Mouse (Mus musculus): ENCODE data around the gene Rere.

DNA sequence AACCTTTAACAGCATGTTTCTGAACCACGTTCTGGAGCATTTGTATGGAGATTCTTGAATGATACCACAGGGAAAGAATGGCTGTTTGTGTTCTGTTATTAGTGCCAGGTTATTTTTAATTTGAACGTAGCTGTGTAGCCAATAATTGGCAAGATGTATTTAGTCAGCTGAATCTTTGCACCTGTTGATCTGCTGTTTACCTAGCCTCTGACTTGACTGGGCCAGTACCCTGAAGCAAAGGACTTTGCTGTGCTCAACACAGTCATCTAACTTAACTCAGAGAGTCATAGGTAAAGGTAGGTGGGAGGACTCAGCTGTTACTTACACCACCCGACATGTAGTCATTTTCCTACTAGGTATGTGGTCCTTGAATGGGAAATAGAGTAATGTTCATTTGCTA is 278.1 kb downstream of the Rere start:
- TF ChIP-seq TAL1 (IDR thresholded peaks at IDR 0.05; ENCODE audit: low read length) (no peak), GATA1 (IDR thresholded peaks at IDR 0.05; ENCODE audit: low read length) (no peak)

All from erythroblast, embryonic 14.5 days (primary cell).